Mouse (Mus musculus) G1E (cell line): ENCODE measurements at regions not wholly inside any gene's neighbourhood (a gene's known extent, or its start where the extent isn't known, plus 50 kb on each side); places are given as distances from the start of the nearest gene placed in this dataset.

ENCODE experiments used
- CTCF ChIP-seq: IDR thresholded peaks from 2 replicates; pipeline ENCODE4 v1.5.1; 2012; ENCODE audit warnings: low read depth, low read length, inconsistent platforms, mixed read lengths
- GATA1 ChIP-seq: IDR thresholded peaks from 2 replicates; pipeline ENCODE4 v1.6.1; 2012; ENCODE audit warnings: borderline replicate concordance, low read length, inconsistent platforms, mixed read lengths
- GATA2 ChIP-seq: IDR thresholded peaks from 2 replicates; pipeline ENCODE4 v1.6.1; 2012; ENCODE audit warnings: low read depth, low read length, inconsistent platforms, borderline replicate concordance
- TAL1 ChIP-seq: conservative IDR thresholded peaks from 2 replicates; pipeline ENCODE4 v1.6.1; 2012; ENCODE audit warnings: low read depth, low read length, inconsistent platforms, mixed read lengths

DNA sequence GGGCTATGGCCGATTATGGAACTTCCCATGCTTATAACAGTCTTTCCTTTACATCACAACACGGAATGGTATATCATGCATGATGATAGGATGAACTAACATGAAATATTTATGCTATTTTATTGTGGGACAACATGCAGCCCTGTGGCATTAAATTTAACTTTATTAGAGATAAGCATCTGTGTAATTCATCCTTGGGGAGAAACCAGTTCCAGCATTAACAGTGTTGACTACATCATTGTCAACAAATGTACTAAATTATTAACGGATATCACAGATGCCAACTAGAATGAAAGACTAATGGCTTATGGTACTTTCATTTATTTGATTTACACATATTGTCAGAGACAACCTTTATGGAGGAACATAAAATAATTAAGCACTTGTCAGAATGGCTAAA, 241.3 kb upstream of the Smc2 start:
- TF ChIP-seq CTCF (no peak), GATA2 (no peak), GATA1 (no peak), TAL1 (no peak)
